Mouse (Mus musculus) cerebellum, adult 2 months (tissue): ENCODE measurements around the gene Siva1. TPM values are rescaled to one million over a fixed set of nuclear protein-coding genes. Genes with fewer than 3 reads are reported as not detected.

Experiments used
- DNase-seq, 2 experiments: peaks; one replicate each; pipeline ENCODE4 v3.0.0; 2021
- H3K27ac ChIP-seq: fragments of 200-500 bp; 2 replicates; pipeline ENCODE4 v1.5.1; 2012; ENCODE audit warnings: low read length, control low read depth, inconsistent platforms; ENCODE audit not compliant: insufficient read depth
- H3K27me3 ChIP-seq: fragments of 200-500 bp; 2 replicates; pipeline ENCODE4 v1.6.1; 2012; ENCODE audit warnings: inconsistent platforms, mild to moderate bottlenecking, low read length, moderate library complexity; ENCODE audit not compliant: control insufficient read depth, insufficient read depth
- H3K4me1 ChIP-seq: fragments of 200-500 bp; 2 replicates; pipeline ENCODE4 v1.6.1; 2011; ENCODE audit warnings: low read length; ENCODE audit not compliant: control insufficient read depth, insufficient read depth
- H3K4me3 ChIP-seq: fragments of 200-500 bp; replicated peaks from 2 replicates; pipeline ENCODE3; 2011; ENCODE audit warnings: mild to moderate bottlenecking, low read depth, low read length, control low read depth; ENCODE audit not compliant: insufficient read depth
- CTCF ChIP-seq: fragments of 200-500 bp; IDR thresholded peaks from 2 replicates; pipeline ENCODE4 v1.5.1; 2011; ENCODE audit warnings: low read depth, mild to moderate bottlenecking, control low read depth, low read length, moderate library complexity, borderline replicate concordance; ENCODE audit not compliant: insufficient read depth
- POLR2A ChIP-seq: fragments of 200-500 bp; IDR thresholded peaks from 2 replicates; pipeline ENCODE4 v1.6.1; 2011; ENCODE audit warnings: low read length, control low read depth, borderline replicate concordance; ENCODE audit not compliant: insufficient read depth
- WGBS: fragments of 180-500 bp; shearing (Covaris S2); methylation state at CpG from one replicate; pipeline ENCODE4 v1.1.7; 2018; 5-methylcytosine and 5-hydroxymethylcytosine counted together
- polyA plus RNA-seq: library from polyadenylated mRNA; depleted of rRNA; stranded (reverse); fragments of >200 nt; gene quantifications from 2 replicates; pipeline ENCODE4 v1.2.3, GENCODE M21; 2012; rRNA removed

Gene Siva1
- polyA plus RNA-seq, 1 experiment: 34.6 TPM

- Histone ChIP-seq H3K27me3 (peaks cover 1% of the 10 kb centered on the region; the same call in 1 of the 2 replicates), H3K27ac (no peak overlapping the region), H3K4me3 (peak overlapping the region; percentile 31), H3K4me1 (peaks cover 14% of the 10 kb centered on the region)
- TF ChIP-seq CTCF (no peak), POLR2A (no peak)
- WGBS: 7% methylated on average over 69 of the region's 87 CpGs
- DNase-seq: no peak
These were observed 34.8 kb downstream of the Siva1 start for GRCm38 (mm10) chr12:112679027-112679996.

- WGBS: 23% methylated on average over 7 of the region's 7 CpGs
- Histone ChIP-seq H3K27me3 (peaks cover 1% of the 10 kb centered on the region; the same call in 1 of the 2 replicates), H3K27ac (no peak overlapping the region), H3K4me3 (no peak overlapping the region), H3K4me1 (peaks cover 10% of the 10 kb centered on the region)
- DNase-seq: no peak
- TF ChIP-seq POLR2A (no peak), CTCF (no peak)
These were observed 38.9 kb downstream of the Siva1 start for GRCm38 (mm10) chr12:112683351-112683750.

GRCm38 (mm10) chr12:112688458-112688857 lies 44.0 kb downstream of the Siva1 start:
- no peak overlapping the region for H3K4me3 ChIP-seq
- no peak for DNase-seq
- H3K27ac ChIP-seq: no peak overlapping the region
- H3K4me1 ChIP-seq: peaks cover 5% of the 10 kb centered on the region; the same call in 1 of the 2 replicates
- TF ChIP-seq CTCF: no peak
- no peak for TF ChIP-seq POLR2A
- 78% methylated on average over 15 of the region's 15 CpGs for WGBS
- no peaks in the 10 kb centered on the region for H3K27me3 ChIP-seq

- 2% methylated on average over 54 of the region's 54 CpGs for WGBS
These were observed 49.0 kb downstream of the Siva1 start for GRCm38 (mm10) chr12:112693185-112694126.

GRCm38 (mm10) chr12:112694127-112694475 lies 49.6 kb downstream of the Siva1 start:
- DNase-seq: no peak
- H3K4me3 ChIP-seq: no peak overlapping the region
- no peaks in the 10 kb centered on the region for H3K27me3 ChIP-seq
- peaks cover 7% of the 10 kb centered on the region for H3K4me1 ChIP-seq
- TF ChIP-seq POLR2A (no peak), CTCF (no peak)
- 75% methylated on average over 10 of the region's 10 CpGs for WGBS
- H3K27ac ChIP-seq: peak overlapping the region; percentile 85

More at GRCm38 (mm10) chr12:112693185-112694126, 49.0 kb downstream of the Siva1 start:
- H3K27me3 ChIP-seq: no peaks in the 10 kb centered on the region
- peak; percentile 95 to 97 for DNase-seq
- TF ChIP-seq CTCF: no peak
- TF ChIP-seq POLR2A: peak; percentile 99
- peaks cover 7% of the 10 kb centered on the region for H3K4me1 ChIP-seq
- peak overlapping the region; percentile 85 for H3K27ac ChIP-seq
- H3K4me3 ChIP-seq: peak overlapping the region; percentile 87

GRCm38 (mm10) chr12:112696806-112697425 lies 52.4 kb downstream of the Siva1 start:
- WGBS: 30% methylated on average over 3 of the region's 3 CpGs
- DNase-seq: no peak
- Histone ChIP-seq H3K4me3 (no peak overlapping the region), H3K27me3 (no peaks in the 10 kb centered on the region), H3K27ac (no peak overlapping the region), H3K4me1 (peaks cover 20% of the 10 kb centered on the region)
- TF ChIP-seq CTCF: no peak
- no peak for TF ChIP-seq POLR2A

Other genes starting within 250 kb of the Siva1 start
- 0.08 TPM in 1 of 2 replicates, not detected in the other for gene A530016L24Rik, start 155.2 kb upstream of the Siva1 start, polyA plus RNA-seq
- gene Tmem179, start 127.9 kb upstream of the Siva1 start, polyA plus RNA-seq: 51.7 and 71.0 TPM in 2 replicates
- gene Inf2, start 55.9 kb upstream of the Siva1 start, polyA plus RNA-seq: 34.9 and 41.8 TPM in 2 replicates
- gene Adssl1, start 24.6 kb upstream of the Siva1 start, polyA plus RNA-seq: 69.3 and 72.0 TPM in 2 replicates
- 163 and 177 TPM in 2 replicates for gene Akt1, start 30.2 kb downstream of the Siva1 start, polyA plus RNA-seq
- 1.5 and 1.8 TPM in 2 replicates for gene Zbtb42, start 34.1 kb downstream of the Siva1 start, polyA plus RNA-seq
- 102 and 107 TPM in 2 replicates for gene Cep170b, start 75.8 kb downstream of the Siva1 start, polyA plus RNA-seq
- gene Pld4, start 116.0 kb downstream of the Siva1 start, polyA plus RNA-seq: 6.7 and 7.8 TPM in 2 replicates
- gene Ahnak2, start 158.0 kb downstream of the Siva1 start, polyA plus RNA-seq: 11.0 and 14.7 TPM in 2 replicates
- 6.5 and 7.6 TPM in 2 replicates for gene Clba1, start 164.3 kb downstream of the Siva1 start, polyA plus RNA-seq
- 9.3 and 9.8 TPM in 2 replicates for gene Cdca4, start 184.7 kb downstream of the Siva1 start, polyA plus RNA-seq
- 0.05 and 0.08 TPM in 2 replicates for gene Gpr132, start 223.5 kb downstream of the Siva1 start, polyA plus RNA-seq